Mouse (Mus musculus): ENCODE measurements at regions not wholly inside any gene's neighbourhood (a gene's known extent, or its start where the extent isn't known, plus 50 kb on each side); places are given as distances from the start of the nearest gene placed in this dataset.

GRCm38 (mm10) chr5:128482617-128483440 is 50.0 kb upstream of the Tmem132d start:
- DNase-seq, result no peak

All from adrenal gland, postnatal 25 days (tissue).